Mouse (Mus musculus) liver, embryonic 12.5 days (tissue): ENCODE measurements around the gene Grik5. TPM values are rescaled to one million over a fixed set of nuclear protein-coding genes. Genes with fewer than 3 reads are reported as not detected.

Source experiments
- microRNA-seq: library from miRNA; unstranded; fragments of <30 nt; microRNA quantifications from one replicate; pipeline ENCODE4, GENCODE M21; 2017
- polyA plus RNA-seq: library from polyadenylated mRNA; unstranded; fragments of >200 nt; fragmentation: Nextera tagmentation; extraction: Ambion mirVana; gene quantifications from 2 replicates; pipeline ENCODE4 v1.2.1, GENCODE M21; 2016

Gene Grik5
- polyA plus RNA-seq, 1 experiment from 2014 or later, result 3.0 TPM

Small RNA genes within 50 kb of the gene (microRNA-seq; reads per million reads assigned to microRNA genes)
- gene Mir6537 (not detected), gene Mir7046 (1.1 reads per million), gene Mir7047 (not detected)

Other genes starting within 250 kb of the Grik5 start
- 3.0 and 3.4 TPM in 2 replicates for gene Gm9844, start 210.1 kb downstream of the Grik5 start, polyA plus RNA-seq
- gene Lypd4, start 202.4 kb downstream of the Grik5 start, polyA plus RNA-seq, result not detected in 2 replicates
- not detected in 2 replicates for gene Dmrtc2, start 202.3 kb downstream of the Grik5 start, polyA plus RNA-seq
- 1,803 and 1,813 TPM in 2 replicates for gene Rps19, start 188.0 kb downstream of the Grik5 start, polyA plus RNA-seq
- 0.12 TPM in 1 of 2 replicates, not detected in the other for gene Cd79a, start 175.0 kb downstream of the Grik5 start, polyA plus RNA-seq
- 71.9 and 80.4 TPM in 2 replicates for gene Arhgef1, start 169.4 kb downstream of the Grik5 start, polyA plus RNA-seq
- gene Gm4881, start 127.9 kb downstream of the Grik5 start, polyA plus RNA-seq, result not detected in 2 replicates
- 63.4 and 67.4 TPM in 2 replicates for gene Rabac1, start 99.6 kb downstream of the Grik5 start, polyA plus RNA-seq
- 0.45 and 0.50 TPM in 2 replicates for gene Atp1a3, start 66.4 kb downstream of the Grik5 start, polyA plus RNA-seq
- gene Zfp574, start 221 bp upstream of the Grik5 start, polyA plus RNA-seq, result 14.4 and 15.7 TPM in 2 replicates
- gene Pou2f2, start 107.4 kb upstream of the Grik5 start, polyA plus RNA-seq, result 1.9 TPM in 2 replicates
- 31.4 and 33.4 TPM in 2 replicates for gene Dedd2, start 148.3 kb upstream of the Grik5 start, polyA plus RNA-seq
- 2.3 and 2.8 TPM in 2 replicates for gene Zfp526, start 149.1 kb upstream of the Grik5 start, polyA plus RNA-seq
- gene Gsk3a, start 165.5 kb upstream of the Grik5 start, polyA plus RNA-seq, result 13.0 and 14.4 TPM in 2 replicates
- 6.5 and 7.5 TPM in 2 replicates for gene Erf, start 178.4 kb upstream of the Grik5 start, polyA plus RNA-seq
- gene Cic, start 195.4 kb upstream of the Grik5 start, polyA plus RNA-seq, result 17.0 TPM in 2 replicates
- 44.1 and 51.0 TPM in 2 replicates for gene Pafah1b3, start 225.6 kb upstream of the Grik5 start, polyA plus RNA-seq
- 0.10 and 0.14 TPM in 2 replicates for gene Prr19, start 229.1 kb upstream of the Grik5 start, polyA plus RNA-seq
- gene Tmem145, start 233.8 kb upstream of the Grik5 start, polyA plus RNA-seq, result 0.14 TPM in 2 replicates
- 2.6 TPM in 2 replicates for gene Megf8, start 244.8 kb upstream of the Grik5 start, polyA plus RNA-seq